Mouse (Mus musculus): ENCODE measurements at regions not wholly inside any gene's neighbourhood (a gene's known extent, or its start where the extent isn't known, plus 50 kb on each side); places are given as distances from the start of the nearest gene placed in this dataset.

- no peaks in the 10 kb centered on the region for H3K27me3 ChIP-seq (ENCODE audit: control insufficient read depth)
- H3K4me3 ChIP-seq (replicated peaks) = no peak overlapping the region
- no peak for TF ChIP-seq TAL1 (IDR thresholded peaks at IDR 0.05; ENCODE audit: low read length)
- no peak for TF ChIP-seq GATA1 (IDR thresholded peaks at IDR 0.05; ENCODE audit: low read length)
- H3K36me3 ChIP-seq (ENCODE audit: control insufficient read depth) = no peaks in the 10 kb centered on the region
- H3K9me3 ChIP-seq (ENCODE audit: control insufficient read depth, low read length) = peaks cover 72% of the 10 kb centered on the region
- H3K4me1 ChIP-seq (ENCODE audit: control insufficient read depth) = no peaks in the 10 kb centered on the region
These were observed 691.8 kb upstream of the 3110018I06Rik start for GRCm38 (mm10) chr12:106796596-106796995.

- no peaks in the 10 kb centered on the region for H3K36me3 ChIP-seq (ENCODE audit: control insufficient read depth)
- no peak for TF ChIP-seq TAL1 (IDR thresholded peaks at IDR 0.05; ENCODE audit: low read length)
- H3K27me3 ChIP-seq (ENCODE audit: control insufficient read depth) = no peaks in the 10 kb centered on the region
- peaks cover 54% of the 10 kb centered on the region for H3K9me3 ChIP-seq (ENCODE audit: control insufficient read depth, low read length)
- H3K4me3 ChIP-seq (replicated peaks) = no peak overlapping the region
- no peaks in the 10 kb centered on the region for H3K4me1 ChIP-seq (ENCODE audit: control insufficient read depth)
These were observed 668.7 kb upstream of the 3110018I06Rik start for GRCm38 (mm10) chr12:106819736-106820135.

- no peak for TF ChIP-seq TAL1 (IDR thresholded peaks at IDR 0.05; ENCODE audit: low read length)
- Histone ChIP-seq H3K9me3 (ENCODE audit: control insufficient read depth, low read length) (peaks cover 42% of the 10 kb centered on the region), H3K36me3 (ENCODE audit: control insufficient read depth) (no peaks in the 10 kb centered on the region), H3K4me3 (replicated peaks) (no peak overlapping the region), H3K4me1 (ENCODE audit: control insufficient read depth) (no peaks in the 10 kb centered on the region), H3K27me3 (ENCODE audit: control insufficient read depth) (no peaks in the 10 kb centered on the region)
These were observed 666.1 kb upstream of the 3110018I06Rik start for GRCm38 (mm10) chr12:106822311-106822710.

GRCm38 (mm10) chr12:106828542-106828941 lies 659.9 kb upstream of the 3110018I06Rik start:
- Histone ChIP-seq H3K9me3 (ENCODE audit: control insufficient read depth, low read length) (peaks cover 35% of the 10 kb centered on the region), H3K27me3 (ENCODE audit: control insufficient read depth) (no peaks in the 10 kb centered on the region), H3K4me1 (ENCODE audit: control insufficient read depth) (no peaks in the 10 kb centered on the region)

GRCm38 (mm10) chr12:106829323-106829722 lies 659.1 kb upstream of the 3110018I06Rik start:
- no peak for TF ChIP-seq GATA1 (IDR thresholded peaks at IDR 0.05; ENCODE audit: low read length)
- TF ChIP-seq TAL1 (IDR thresholded peaks at IDR 0.05; ENCODE audit: low read length) = no peak
- Histone ChIP-seq H3K36me3 (ENCODE audit: control insufficient read depth) (no peaks in the 10 kb centered on the region), H3K27me3 (ENCODE audit: control insufficient read depth) (no peaks in the 10 kb centered on the region), H3K4me3 (replicated peaks) (no peak overlapping the region), H3K9me3 (ENCODE audit: control insufficient read depth, low read length) (peaks cover 38% of the 10 kb centered on the region), H3K4me1 (ENCODE audit: control insufficient read depth) (no peaks in the 10 kb centered on the region)

More at GRCm38 (mm10) chr12:106828542-106828941, 659.9 kb upstream of the 3110018I06Rik start:
- H3K4me3 ChIP-seq (replicated peaks) = no peak overlapping the region
- TF ChIP-seq TAL1 (IDR thresholded peaks at IDR 0.05; ENCODE audit: low read length) (no peak), GATA1 (IDR thresholded peaks at IDR 0.05; ENCODE audit: low read length) (no peak)
- no peaks in the 10 kb centered on the region for H3K36me3 ChIP-seq (ENCODE audit: control insufficient read depth)

- Histone ChIP-seq H3K9me3 (ENCODE audit: control insufficient read depth, low read length) (peaks cover 60% of the 10 kb centered on the region), H3K4me3 (replicated peaks) (no peak overlapping the region), H3K27me3 (ENCODE audit: control insufficient read depth) (no peaks in the 10 kb centered on the region), H3K36me3 (ENCODE audit: control insufficient read depth) (no peaks in the 10 kb centered on the region), H3K4me1 (ENCODE audit: control insufficient read depth) (no peaks in the 10 kb centered on the region)
- TF ChIP-seq GATA1 (IDR thresholded peaks at IDR 0.05; ENCODE audit: low read length) (no peak), TAL1 (IDR thresholded peaks at IDR 0.05; ENCODE audit: low read length) (no peak)
These were observed 653.2 kb upstream of the 3110018I06Rik start for GRCm38 (mm10) chr12:106835241-106835640.

GRCm38 (mm10) chr12:106839618-106840017 lies 648.8 kb upstream of the 3110018I06Rik start:
- Histone ChIP-seq H3K4me1 (ENCODE audit: control insufficient read depth) (no peaks in the 10 kb centered on the region), H3K4me3 (replicated peaks) (no peak overlapping the region), H3K27me3 (ENCODE audit: control insufficient read depth) (no peaks in the 10 kb centered on the region), H3K9me3 (ENCODE audit: control insufficient read depth, low read length) (peaks cover 56% of the 10 kb centered on the region), H3K36me3 (ENCODE audit: control insufficient read depth) (no peaks in the 10 kb centered on the region)
- TF ChIP-seq TAL1 (IDR thresholded peaks at IDR 0.05; ENCODE audit: low read length) (no peak), GATA1 (IDR thresholded peaks at IDR 0.05; ENCODE audit: low read length) (no peak)

- Histone ChIP-seq H3K4me3 (replicated peaks) (no peak overlapping the region), H3K27me3 (ENCODE audit: control insufficient read depth) (no peaks in the 10 kb centered on the region), H3K4me1 (ENCODE audit: control insufficient read depth) (no peaks in the 10 kb centered on the region), H3K36me3 (ENCODE audit: control insufficient read depth) (no peaks in the 10 kb centered on the region), H3K9me3 (ENCODE audit: control insufficient read depth, low read length) (peaks cover 57% of the 10 kb centered on the region)
- TF ChIP-seq GATA1 (IDR thresholded peaks at IDR 0.05; ENCODE audit: low read length) = no peak
- TF ChIP-seq TAL1 (IDR thresholded peaks at IDR 0.05; ENCODE audit: low read length) = no peak
These were observed 648.2 kb upstream of the 3110018I06Rik start for GRCm38 (mm10) chr12:106840150-106840651.

- peaks cover 57% of the 10 kb centered on the region for H3K9me3 ChIP-seq (ENCODE audit: control insufficient read depth, low read length)
- TF ChIP-seq TAL1 (IDR thresholded peaks at IDR 0.05; ENCODE audit: low read length) = no peak
- no peak for TF ChIP-seq GATA1 (IDR thresholded peaks at IDR 0.05; ENCODE audit: low read length)
These were observed 646.4 kb upstream of the 3110018I06Rik start for GRCm38 (mm10) chr12:106841996-106842395.

GRCm38 (mm10) chr12:106842396-106842795 lies 646.0 kb upstream of the 3110018I06Rik start:
- Histone ChIP-seq H3K4me1 (ENCODE audit: control insufficient read depth) (no peaks in the 10 kb centered on the region), H3K4me3 (replicated peaks) (no peak overlapping the region), H3K27me3 (ENCODE audit: control insufficient read depth) (no peaks in the 10 kb centered on the region), H3K9me3 (ENCODE audit: control insufficient read depth, low read length) (peaks cover 57% of the 10 kb centered on the region), H3K36me3 (ENCODE audit: control insufficient read depth) (no peaks in the 10 kb centered on the region)
- TF ChIP-seq TAL1 (IDR thresholded peaks at IDR 0.05; ENCODE audit: low read length) = no peak
- TF ChIP-seq GATA1 (IDR thresholded peaks at IDR 0.05; ENCODE audit: low read length) = no peak

More at GRCm38 (mm10) chr12:106841996-106842395, 646.4 kb upstream of the 3110018I06Rik start:
- Histone ChIP-seq H3K4me3 (replicated peaks) (no peak overlapping the region), H3K27me3 (ENCODE audit: control insufficient read depth) (no peaks in the 10 kb centered on the region), H3K36me3 (ENCODE audit: control insufficient read depth) (no peaks in the 10 kb centered on the region), H3K4me1 (ENCODE audit: control insufficient read depth) (no peaks in the 10 kb centered on the region)
